Mouse (Mus musculus): ENCODE data around the gene Nlrp3. TPM values are rescaled to one million over a fixed set of nuclear protein-coding genes. Genes with fewer than 3 reads are reported as not detected.
"Not testable (repeated sequence)": the region's sequence is repeated elsewhere in the genome, so short reads cannot be mapped to it uniquely, and the experiment has no call there.

Gene Nlrp3
- total RNA-seq, 2 experiments from 2014 or later: 0.72 to 0.88 TPM

DNA sequence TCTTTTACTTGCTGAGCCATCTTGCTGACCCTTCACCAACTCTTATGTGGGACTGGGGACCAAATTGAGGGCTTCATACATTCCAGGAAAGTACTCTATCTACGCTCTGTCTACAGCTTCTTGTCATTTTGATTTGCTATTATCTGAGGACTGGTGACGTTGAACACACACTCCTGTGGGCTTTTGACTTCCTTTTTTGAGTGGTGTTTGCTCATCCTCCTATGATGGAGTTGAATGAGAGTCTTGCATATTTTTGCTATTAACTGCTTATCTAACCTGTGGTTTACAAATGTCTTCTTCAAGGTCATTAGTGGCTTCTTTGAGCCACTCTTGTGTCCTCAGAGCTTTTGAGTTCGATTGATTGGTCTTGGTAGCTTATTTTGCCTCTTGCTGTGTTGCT is 1.2 kb upstream of the Nlrp3 start:
- DNase-seq (ENCODE audit: extremely low spot score in 1 of 2, low spot score in 2 of 2): no peak
- Histone ChIP-seq H3K4me3 (no peak overlapping the region), H3K27ac (no peak overlapping the region)
- intact Hi-C loops (cut with DNase I): no loop called here
- no peak for TF ChIP-seq CTCF (IDR thresholded peaks at IDR 0.05)

DNA sequence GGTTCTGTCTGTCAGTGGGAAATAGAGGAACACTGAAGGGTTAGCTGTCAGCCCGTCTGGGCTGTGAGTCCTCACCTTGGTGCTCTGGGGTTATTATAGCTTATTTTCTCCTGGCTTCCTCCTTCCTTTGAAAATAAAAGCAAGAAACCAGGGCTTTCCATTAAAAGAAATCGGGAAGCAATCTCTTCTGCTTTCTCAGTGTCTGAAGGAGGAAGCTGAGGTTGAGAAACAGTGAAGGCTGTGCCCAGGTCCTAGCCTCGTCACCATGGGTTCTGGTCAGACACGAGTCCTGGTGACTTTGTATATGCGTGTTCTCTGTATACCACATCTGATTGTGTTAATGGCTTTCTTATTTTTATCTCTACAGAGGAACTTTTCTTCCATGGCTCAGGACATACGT is 1.1 kb downstream of the Nlrp3 start:
- Histone ChIP-seq H3K4me3 (no peak overlapping the region), H3K27ac (peak overlapping the region; percentile 54; the same call in 1 of the 2 replicates)
- intact Hi-C loops (cut with DNase I): loop anchor here (2.0 kb wide), 1 partner anchor 16 kb away; the partner anchor contains the start of gene Zkscan17
- TF ChIP-seq CTCF (IDR thresholded peaks at IDR 0.05): no peak
- DNase-seq (ENCODE audit: extremely low spot score in 1 of 2, low spot score in 2 of 2): no peak

DNA sequence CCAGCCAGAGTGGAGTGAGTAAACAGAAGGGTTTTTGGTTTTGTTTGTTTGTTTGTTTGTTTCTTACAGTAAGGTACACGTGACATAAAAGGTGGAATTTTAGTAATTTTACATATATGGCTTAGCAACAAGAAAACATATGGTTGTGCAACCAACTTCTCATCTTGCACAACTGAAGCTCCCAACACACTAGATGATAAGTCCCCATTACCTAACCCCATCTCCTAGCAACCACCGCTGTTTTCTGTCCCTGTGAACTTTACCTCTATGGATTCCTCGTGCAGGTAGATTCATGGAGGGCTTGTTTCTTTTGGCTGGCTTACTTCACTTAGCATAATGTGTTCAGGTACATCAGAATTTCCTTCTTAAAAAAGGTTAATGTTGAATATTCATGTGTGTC is 2.0 kb downstream of the Nlrp3 start:
- Histone ChIP-seq H3K4me3 (no peak overlapping the region), H3K27ac (no peak overlapping the region)
- no peak for TF ChIP-seq CTCF (IDR thresholded peaks at IDR 0.05)
- DNase-seq (ENCODE audit: extremely low spot score in 1 of 2, low spot score in 2 of 2): no peak
- intact Hi-C loops (cut with DNase I): loop anchor here (2.0 kb wide), 1 partner anchor 17 kb away; the partner anchor contains the start of gene Zkscan17

DNA sequence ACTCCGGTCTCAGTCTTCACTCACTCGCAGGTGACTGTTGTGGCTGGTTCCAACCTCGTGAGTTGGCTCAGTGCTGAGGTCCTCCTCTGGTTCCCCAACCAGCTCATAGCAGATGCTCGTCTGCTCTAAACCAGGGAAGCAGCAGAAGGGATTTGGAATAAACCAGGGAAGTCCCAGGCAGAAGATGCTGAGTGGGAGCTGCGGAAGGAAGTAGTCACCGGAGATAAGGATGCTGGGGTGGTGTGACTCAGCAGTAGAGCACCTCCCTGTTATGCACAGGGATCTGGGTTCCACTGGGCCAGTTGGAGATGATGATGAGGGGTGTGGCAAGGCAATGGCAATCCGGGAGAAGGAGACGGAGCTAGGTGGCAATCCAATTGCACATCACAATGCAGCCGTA is 2.6 kb downstream of the Nlrp3 start:
- intact Hi-C loops (cut with DNase I): no loop called here
- DNase-seq (ENCODE audit: extremely low spot score in 1 of 2, low spot score in 2 of 2): peak in 1 of 2 experiments; percentile 34

DNA sequence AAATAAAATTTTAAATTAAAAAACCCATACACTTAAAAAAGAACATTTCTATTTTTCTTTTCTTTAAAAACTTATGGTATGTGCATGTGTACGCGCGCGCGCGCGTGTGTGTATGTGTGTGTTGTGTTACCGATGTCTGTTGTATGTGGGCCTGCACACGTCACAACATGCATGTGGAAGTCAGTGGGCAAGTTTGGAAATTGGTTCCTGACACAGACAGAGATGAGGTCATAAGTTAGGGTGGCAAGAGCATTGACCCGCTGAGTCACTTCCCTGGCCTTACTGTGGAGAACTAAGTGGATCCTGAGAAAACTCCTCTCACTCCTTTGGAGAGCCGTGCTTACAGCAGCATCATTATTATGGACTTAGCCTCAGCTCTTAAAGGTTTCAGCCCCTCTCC is 12.8 kb downstream of the Nlrp3 start:
- intact Hi-C loops (cut with DNase I): no loop called here
- no peak overlapping the region for H3K27ac ChIP-seq
- no peak for TF ChIP-seq CTCF (IDR thresholded peaks at IDR 0.05)
- H3K4me3 ChIP-seq: no peak overlapping the region
- DNase-seq (ENCODE audit: extremely low spot score in 1 of 2, low spot score in 2 of 2): no peak

More for the DNA sequence above, 2.6 kb downstream of the Nlrp3 start:
- Histone ChIP-seq H3K27ac (no peak overlapping the region), H3K4me3 (no peak overlapping the region)
- no peak for TF ChIP-seq CTCF (IDR thresholded peaks at IDR 0.05)

DNA sequence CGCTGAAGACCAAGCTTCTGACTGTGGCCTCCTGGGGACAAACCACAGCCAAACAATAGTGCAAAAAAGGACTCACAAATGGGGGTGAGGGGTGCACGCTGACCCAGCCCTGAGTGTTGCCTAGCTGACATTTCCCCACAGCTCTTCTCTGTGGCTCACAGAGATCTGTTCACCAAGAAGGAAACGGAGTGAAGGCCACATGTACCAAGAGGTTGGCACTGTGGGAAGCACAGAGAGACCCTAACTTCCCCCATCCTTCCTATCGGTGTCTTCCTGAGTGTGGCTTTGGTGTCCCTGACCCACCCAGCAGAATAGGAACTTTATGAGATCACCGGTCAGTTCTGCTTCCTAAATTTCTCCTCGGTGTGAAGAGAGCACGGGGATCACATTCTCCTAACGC is 13.2 kb downstream of the Nlrp3 start:
- Histone ChIP-seq H3K27ac (no peak overlapping the region), H3K4me3 (no peak overlapping the region)
- TF ChIP-seq CTCF (IDR thresholded peaks at IDR 0.05): no peak
- intact Hi-C loops (cut with DNase I): no loop called here
- no peak for DNase-seq (ENCODE audit: extremely low spot score in 1 of 2, low spot score in 2 of 2)

DNA sequence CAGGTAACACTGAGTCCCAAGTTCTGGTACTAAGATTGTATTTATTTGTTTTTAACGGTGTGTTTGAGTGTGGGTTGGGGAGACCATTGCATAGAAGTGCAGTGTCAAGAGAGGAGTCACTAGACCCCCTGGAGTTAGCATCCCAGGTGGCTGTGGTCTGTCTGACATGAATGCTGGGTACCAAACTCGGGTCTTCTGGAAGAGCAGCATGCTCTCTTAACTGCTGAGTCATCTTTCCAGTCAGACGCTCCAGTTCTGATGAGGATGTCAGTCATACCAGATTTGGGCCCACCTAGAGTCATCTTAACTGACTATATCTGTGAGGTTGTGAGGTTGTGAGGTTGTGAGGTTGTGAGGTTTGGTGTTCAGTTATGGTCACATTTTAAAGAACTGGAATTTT is 19.5 kb downstream of the Nlrp3 start:
- intact Hi-C loops (cut with DNase I): no loop called here
- Histone ChIP-seq H3K27ac (no peak overlapping the region), H3K4me3 (no peak overlapping the region)
- TF ChIP-seq CTCF (IDR thresholded peaks at IDR 0.05): no peak
- no peak for DNase-seq (ENCODE audit: extremely low spot score in 1 of 2, low spot score in 2 of 2)

DNA sequence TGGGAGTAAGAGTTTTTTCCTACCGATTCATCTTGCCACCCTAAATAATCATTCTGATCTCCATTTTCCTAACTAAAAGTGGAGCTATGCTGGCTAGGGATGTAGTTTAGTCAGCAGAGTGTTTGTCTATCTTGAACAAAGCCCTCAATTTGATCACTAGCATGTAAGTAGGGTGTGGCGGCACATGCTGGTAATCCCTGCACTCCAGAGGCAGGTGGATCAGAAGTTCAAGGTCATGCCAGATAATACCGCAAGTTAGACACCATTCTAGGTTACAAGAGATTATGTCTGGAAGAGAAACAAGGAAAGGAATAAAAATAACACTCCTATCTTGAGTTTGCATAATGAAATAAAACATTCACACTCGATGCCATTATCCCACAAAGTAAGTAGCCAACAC is 21.0 kb downstream of the Nlrp3 start:
- no peak for TF ChIP-seq CTCF (IDR thresholded peaks at IDR 0.05)
- intact Hi-C loops (cut with DNase I): no loop called here
- DNase-seq (ENCODE audit: extremely low spot score in 1 of 2, low spot score in 2 of 2): no peak
- Histone ChIP-seq H3K4me3 (no peak overlapping the region), H3K27ac (no peak overlapping the region)

DNA sequence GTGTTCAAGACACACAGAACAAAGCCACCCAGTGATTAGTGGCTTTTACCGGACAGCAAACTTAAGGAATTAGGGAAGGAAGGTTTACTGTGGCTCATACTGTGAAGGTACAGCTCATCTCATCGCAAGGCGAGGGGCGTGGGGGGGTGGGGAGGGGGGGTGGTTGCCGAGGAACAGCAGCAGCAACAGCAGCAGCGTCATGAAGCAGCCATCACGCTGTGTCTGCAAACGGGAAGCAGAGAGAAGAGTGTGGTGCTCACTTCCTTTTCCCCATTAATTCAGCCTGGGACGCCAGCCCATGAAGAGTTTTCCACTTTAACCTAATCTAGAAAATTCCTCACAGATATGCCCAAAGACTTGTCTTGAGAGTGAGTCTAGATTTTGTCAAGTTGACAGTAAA is 21.5 kb downstream of the Nlrp3 start:
- Histone ChIP-seq H3K27ac (no peak overlapping the region), H3K4me3 (no peak overlapping the region)
- no peak for TF ChIP-seq CTCF (IDR thresholded peaks at IDR 0.05)
- intact Hi-C loops (cut with DNase I): no loop called here
- no peak for DNase-seq (ENCODE audit: extremely low spot score in 1 of 2, low spot score in 2 of 2)

DNA sequence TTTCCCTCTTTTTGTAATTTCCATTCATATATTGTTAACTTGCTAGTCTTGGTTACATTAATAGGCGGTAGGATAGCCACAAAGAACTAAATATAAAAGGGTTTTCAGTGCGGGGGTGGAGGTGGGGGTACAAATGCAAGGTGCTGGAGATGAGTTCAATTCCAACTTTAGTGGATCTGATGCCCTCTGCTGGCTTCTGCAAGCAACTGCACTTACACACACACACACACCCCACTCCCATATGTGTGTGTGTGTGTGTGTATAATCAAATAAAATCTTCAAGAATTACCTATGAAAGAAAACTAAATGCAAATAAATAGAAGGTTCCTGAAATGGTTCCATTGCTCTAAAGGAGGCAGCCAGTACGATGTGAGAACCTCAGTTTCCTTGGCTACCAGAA is 27.9 kb downstream of the Nlrp3 start:
- no peak for DNase-seq (ENCODE audit: extremely low spot score in 1 of 2, low spot score in 2 of 2)
- intact Hi-C loops (cut with DNase I): loop anchor here (1.0 kb wide), 1 partner anchor 44 kb away; no protein-coding TSS in a partner anchor
- no peak overlapping the region for H3K4me3 ChIP-seq
- TF ChIP-seq CTCF (IDR thresholded peaks at IDR 0.05): peak; percentile 61
- H3K27ac ChIP-seq: no peak overlapping the region

DNA sequence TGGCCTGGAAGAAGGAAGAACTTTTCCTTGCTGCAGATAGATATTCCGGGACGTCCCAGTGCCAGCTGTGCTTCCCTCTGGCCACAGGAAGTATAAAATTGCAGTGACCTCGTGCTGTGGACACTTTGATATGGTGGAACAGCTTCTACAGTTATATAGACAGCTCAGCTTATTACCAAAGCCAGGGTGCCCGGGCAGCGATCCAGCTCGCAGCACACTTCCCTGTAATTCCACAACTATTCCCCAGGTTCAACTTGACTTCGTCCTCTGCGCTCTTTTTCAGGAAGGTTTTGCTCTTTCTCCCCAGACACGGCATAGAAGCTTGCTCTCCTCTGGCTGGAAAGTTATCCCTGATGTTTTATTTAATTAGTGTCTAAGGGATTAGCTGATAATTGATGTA is 34.4 kb downstream of the Nlrp3 start:
- TF ChIP-seq CTCF (IDR thresholded peaks at IDR 0.05): no peak
- DNase-seq (ENCODE audit: extremely low spot score in 1 of 2, low spot score in 2 of 2): no peak
- no peak overlapping the region for H3K4me3 ChIP-seq
- H3K27ac ChIP-seq: no peak overlapping the region
- intact Hi-C loops (cut with DNase I): no loop called here

DNA sequence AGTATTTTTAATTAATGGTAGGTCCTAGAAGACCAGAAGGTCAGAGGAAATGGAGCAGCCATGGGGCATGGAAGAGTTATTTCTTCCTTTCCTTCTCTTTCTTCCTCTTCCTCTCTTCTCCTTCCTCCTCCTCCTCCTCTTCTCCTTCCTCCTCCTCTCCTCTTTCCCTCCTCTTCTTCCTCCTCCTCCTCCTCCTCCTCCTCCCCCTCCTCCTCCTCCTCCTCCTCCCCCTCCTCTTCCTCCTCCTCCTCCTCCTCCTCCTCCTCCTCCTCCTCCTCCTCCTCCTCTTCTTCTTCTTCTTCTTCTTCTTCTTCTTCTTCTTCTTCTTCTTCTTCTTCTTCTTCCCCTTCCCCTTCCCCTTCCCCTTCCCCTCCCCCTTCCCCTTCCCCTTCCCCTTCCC is 34.8 kb downstream of the Nlrp3 start, which contains the start of gene Olfr222:
Gene Olfr222 (minus strand): TSS at position 101 of the 400 bp plus-strand sequence.
- H3K27ac ChIP-seq; intact Hi-C loops (cut with DNase I); H3K4me3 ChIP-seq; DNase-seq (ENCODE audit: extremely low spot score in 1 of 2, low spot score in 2 of 2): not testable (repeated sequence)

DNA sequence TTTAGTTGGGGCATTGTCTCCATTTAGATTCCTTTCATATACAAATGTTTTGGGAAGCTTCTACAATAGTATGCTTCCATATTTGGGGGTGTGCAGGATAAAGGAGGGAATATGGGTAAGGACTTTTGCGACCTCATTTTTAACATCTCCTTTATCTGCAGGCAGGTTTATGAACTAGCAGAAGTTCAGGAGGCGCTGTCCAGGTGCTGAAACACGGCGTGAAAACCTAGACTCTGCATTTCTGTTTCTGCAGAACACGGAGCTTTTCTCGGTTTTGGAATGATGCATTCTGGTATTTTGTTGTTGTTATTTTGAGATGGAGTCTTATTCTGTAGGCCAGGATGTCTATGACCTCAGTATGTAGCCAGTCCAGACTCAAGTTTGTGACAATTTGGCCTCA is 43.2 kb downstream of the Nlrp3 start:
- no peak for TF ChIP-seq CTCF (IDR thresholded peaks at IDR 0.05)
- intact Hi-C loops (cut with DNase I): no loop called here
- H3K4me3 ChIP-seq: no peak overlapping the region
- DNase-seq (ENCODE audit: extremely low spot score in 1 of 2, low spot score in 2 of 2): no peak
- H3K27ac ChIP-seq: no peak overlapping the region

Data from left cerebral cortex, adult 2 months (tissue).